Mouse (Mus musculus) heart, adult 11 months (tissue): Measurements from ENCODE around the gene Cnnm2.
"Not testable (repeated sequence)": the region's sequence is repeated elsewhere in the genome, so short reads cannot be mapped to it uniquely, and the experiment has no call there.

Experiments used
- DNase-seq: peaks from one replicate; pipeline ENCODE4 v3.0.0; 2022

The Cnnm2 gene

GRCm38 (mm10) chr19:46761247-46761946 is at the start of gene Cnnm2:
TSS of gene Cnnm2 (plus strand) at chr19:46761596.
- DNase-seq: peak; percentile 100

DNA sequence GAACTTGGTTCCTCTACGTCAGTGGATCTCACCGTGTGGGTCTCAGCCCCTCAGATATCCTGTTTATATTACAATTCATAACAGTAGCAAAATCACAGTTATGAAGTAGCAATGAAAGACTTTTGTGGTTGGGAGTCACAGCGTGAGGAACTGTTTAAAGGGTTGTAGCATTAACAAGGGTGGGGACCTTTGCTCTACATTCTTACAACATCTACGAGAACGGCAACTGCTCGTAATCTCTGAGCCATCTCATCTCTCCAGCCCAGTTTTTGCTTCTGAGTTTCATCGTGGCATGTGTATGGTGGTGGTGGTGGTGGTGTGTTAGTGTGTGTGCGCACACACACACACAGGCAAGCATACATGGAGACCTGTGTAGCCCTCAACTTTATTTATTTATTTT is 47.2 kb upstream of the Cnnm2 start:
- no peak for DNase-seq

- DNase-seq: no peak
Measured at GRCm38 (mm10) chr19:46715016-46715415, 46.4 kb upstream of the Cnnm2 start.

- DNase-seq: no peak
Measured at GRCm38 (mm10) chr19:46718150-46718549, 43.2 kb upstream of the Cnnm2 start.

GRCm38 (mm10) chr19:46724411-46724810 is 37.0 kb upstream of the Cnnm2 start:
- no peak for DNase-seq

DNA sequence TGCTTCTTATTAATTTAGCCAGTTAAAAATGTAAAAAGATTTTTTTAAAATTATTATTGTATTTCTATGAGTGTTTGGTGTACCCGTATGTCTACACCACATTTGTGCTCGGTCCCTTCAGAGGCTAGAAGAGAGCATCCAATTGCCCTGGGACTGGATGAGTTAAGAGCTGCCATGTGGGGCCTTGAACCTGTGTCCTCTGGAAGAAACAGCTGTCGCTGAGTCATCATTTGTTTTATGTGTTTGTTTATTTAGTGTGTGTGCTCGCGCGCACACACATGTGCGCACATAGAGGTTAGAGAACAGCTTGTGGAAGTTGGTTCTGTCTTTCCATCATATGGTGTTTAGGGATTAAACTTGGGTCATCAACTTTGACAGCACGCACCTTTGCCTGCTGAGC is 35.3 kb upstream of the Cnnm2 start:
- no peak for DNase-seq

GRCm38 (mm10) chr19:46727140-46727736 is 34.2 kb upstream of the Cnnm2 start:
- DNase-seq: no peak

GRCm38 (mm10) chr19:46727945-46728540 is 33.4 kb upstream of the Cnnm2 start:
- DNase-seq: peak; percentile 91

- DNase-seq: no peak
Measured at GRCm38 (mm10) chr19:46728909-46729308, 32.5 kb upstream of the Cnnm2 start.

- DNase-seq: no peak
Measured at GRCm38 (mm10) chr19:46731351-46731750, 30.0 kb upstream of the Cnnm2 start.

DNA sequence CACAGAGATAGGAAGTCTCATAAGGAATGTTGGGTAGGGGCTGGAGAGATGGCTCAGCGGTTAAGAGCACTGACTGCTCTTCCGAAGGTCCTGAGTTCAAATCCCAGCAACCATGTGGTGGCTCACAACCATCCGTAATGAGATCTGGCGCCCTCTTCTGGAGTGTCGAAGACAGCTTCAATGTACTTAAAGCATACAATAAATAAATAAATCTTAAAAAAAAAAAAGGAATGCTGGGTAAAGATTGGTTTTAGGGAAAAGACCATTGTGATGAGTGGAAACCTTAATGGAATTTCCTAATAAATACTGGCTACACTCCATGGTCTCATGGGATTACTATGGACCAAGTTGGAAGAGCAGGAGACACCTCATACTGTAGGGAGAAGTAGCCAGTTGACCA is 28.7 kb upstream of the Cnnm2 start:
- DNase-seq: not testable (repeated sequence)

GRCm38 (mm10) chr19:46733626-46734025 is 27.8 kb upstream of the Cnnm2 start:
- DNase-seq: no peak

DNA sequence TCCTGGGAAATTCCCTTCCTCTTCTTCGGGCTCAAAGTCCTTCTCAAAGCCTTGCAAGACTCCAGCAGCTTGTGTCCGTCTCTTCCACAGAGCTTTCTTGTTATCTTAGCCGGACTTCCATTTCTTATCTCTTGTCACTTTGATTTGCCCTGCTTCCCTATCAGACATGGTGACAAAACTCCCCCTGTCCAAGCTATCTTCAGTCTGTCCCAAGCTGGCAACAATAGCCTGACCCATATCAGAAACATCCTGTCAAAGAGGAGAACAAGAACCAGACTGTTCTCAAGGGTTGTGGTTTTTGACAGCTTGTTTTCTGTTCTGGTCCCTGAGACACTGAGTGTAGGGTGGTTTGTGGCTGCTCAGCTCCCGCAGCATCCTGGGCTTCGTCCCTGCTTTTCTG is 26.2 kb upstream of the Cnnm2 start:
- peak; percentile 89 for DNase-seq

- DNase-seq: peak; percentile 81
Measured at GRCm38 (mm10) chr19:46737106-46737505, 24.3 kb upstream of the Cnnm2 start.

- DNase-seq: peak; percentile 84
Measured at GRCm38 (mm10) chr19:46740341-46741008, 20.9 kb upstream of the Cnnm2 start.

- DNase-seq: no peak
Measured at GRCm38 (mm10) chr19:46741574-46741973, 19.8 kb upstream of the Cnnm2 start.

DNA sequence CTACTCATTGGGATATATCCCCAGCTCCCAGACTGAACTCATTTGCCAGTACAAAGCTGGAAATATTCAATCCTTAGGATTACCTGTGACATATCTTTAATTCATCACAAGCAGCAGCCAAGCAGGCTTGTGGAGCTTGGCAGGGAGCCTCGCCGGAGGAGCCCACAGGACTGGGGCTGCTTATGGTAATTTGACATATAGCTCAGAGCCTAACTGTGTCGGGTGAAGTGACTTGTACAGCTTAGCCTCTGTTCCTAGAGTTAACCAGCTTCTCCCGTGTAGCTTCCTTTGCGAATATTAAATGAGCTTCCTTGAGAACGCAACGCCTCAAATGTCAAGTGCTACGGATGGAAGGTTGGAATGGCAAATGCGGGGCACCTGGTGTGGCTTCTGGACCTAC is 16.7 kb upstream of the Cnnm2 start:
- DNase-seq: no peak

- no peak for DNase-seq
Measured at GRCm38 (mm10) chr19:46747799-46748198, 13.6 kb upstream of the Cnnm2 start.

DNA sequence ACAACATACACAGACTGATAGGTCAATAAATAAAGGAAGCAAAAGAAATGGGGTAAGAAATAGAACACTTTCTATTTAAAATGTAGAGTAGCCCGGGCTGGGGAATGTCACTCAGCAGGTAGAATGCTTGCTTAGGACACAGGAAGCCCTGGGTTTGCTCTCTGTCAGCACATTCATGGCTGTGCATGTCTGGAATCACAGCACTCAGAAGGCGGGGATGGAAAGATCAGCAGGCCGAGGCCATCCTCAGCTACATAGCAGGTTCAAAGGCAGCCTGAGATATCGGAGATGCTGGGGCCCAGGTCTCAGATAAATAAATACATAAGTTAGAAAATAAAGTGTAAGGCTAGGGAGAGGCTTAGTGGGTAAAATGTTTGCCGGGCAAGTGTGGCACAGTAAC is 9.2 kb upstream of the Cnnm2 start:
- DNase-seq: peak; percentile 76

DNA sequence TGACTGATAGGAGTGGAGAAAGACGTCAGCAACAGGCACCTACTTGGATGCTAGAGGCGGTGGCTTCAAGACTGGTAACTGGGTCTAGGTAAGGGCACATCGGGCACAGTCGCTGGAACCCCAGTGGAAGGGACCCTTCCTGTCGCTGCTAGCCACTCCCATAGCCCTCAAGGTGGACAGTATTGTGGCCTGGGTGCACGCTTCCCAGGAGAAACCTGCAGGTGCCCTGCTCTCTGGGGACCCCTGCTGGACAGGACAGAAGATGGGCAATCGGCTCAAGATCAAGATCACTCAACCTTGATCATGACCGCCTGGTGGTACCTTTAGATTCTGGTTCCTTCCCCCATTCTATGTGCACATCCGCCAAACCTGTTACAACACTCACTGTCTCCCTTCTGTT is 6.3 kb upstream of the Cnnm2 start:
- DNase-seq: peak; percentile 88

GRCm38 (mm10) chr19:46756221-46756620 is 5.2 kb upstream of the Cnnm2 start:
- DNase-seq: no peak

- DNase-seq: peak; percentile 87
Measured at GRCm38 (mm10) chr19:46759096-46759495, 2.3 kb upstream of the Cnnm2 start.

- DNase-seq: peak; percentile 81
Measured at GRCm38 (mm10) chr19:46759909-46760308, 1.5 kb upstream of the Cnnm2 start.
